Mouse (Mus musculus) skeletal muscle tissue, adult 2 months (tissue): ENCODE measurements around the gene Ndufv1.

Experiments
- DNase-seq: peaks from one replicate; pipeline ENCODE4 v3.0.0-alpha.2; 2012; ENCODE audit warnings: low read depth, low spot score

Ndufv1 gene

DNA sequence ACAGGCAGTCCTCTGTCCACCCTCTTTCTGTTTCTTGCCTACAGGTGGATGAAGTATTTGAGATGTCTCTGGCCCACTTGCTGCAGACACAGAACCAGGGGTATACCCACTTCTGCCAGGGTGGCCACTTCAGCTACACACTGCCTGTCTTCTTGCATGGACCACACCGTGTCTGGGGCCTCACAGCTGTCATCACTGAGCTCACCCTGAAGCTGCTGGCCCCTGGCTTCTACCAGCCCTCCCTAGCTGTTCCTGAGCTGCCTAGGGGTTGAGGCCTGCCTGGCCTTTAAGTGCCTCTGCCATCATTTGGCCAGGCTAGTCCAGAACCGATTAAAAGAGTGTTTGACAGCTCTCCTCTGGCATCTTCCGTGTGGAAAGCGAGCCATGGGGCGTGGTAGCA lies 10.9 kb downstream of the Ndufv1 start:
- no peak for DNase-seq

DNA sequence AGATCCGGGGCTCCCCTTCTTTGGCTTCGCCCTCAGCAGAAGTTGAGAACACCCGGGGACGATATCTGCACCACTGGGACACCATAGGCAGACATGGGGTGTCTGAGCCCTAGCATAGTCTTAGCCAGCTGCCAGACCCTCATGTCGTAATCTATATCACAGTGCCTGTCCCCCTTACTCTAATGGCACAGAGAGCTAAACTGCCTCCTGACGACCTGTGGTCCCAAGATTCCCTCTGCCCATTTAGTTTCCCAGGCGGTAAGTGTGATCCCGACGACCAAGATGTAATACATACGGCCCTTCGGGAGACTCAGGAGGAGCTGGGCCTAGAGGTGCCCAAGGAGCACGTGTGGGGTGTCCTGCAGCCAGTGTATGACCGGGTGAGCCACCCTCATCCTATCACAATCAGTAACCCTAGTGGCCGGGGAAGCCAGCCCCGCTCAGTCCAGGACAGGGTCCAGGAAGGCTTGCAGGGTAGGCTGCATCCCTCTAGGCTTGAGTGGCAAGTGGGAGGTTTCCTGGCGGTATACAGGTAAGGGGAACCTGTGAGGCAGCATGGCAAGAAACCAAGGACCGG lies 11.6 kb downstream of the Ndufv1 start:
- no peak for DNase-seq

DNA sequence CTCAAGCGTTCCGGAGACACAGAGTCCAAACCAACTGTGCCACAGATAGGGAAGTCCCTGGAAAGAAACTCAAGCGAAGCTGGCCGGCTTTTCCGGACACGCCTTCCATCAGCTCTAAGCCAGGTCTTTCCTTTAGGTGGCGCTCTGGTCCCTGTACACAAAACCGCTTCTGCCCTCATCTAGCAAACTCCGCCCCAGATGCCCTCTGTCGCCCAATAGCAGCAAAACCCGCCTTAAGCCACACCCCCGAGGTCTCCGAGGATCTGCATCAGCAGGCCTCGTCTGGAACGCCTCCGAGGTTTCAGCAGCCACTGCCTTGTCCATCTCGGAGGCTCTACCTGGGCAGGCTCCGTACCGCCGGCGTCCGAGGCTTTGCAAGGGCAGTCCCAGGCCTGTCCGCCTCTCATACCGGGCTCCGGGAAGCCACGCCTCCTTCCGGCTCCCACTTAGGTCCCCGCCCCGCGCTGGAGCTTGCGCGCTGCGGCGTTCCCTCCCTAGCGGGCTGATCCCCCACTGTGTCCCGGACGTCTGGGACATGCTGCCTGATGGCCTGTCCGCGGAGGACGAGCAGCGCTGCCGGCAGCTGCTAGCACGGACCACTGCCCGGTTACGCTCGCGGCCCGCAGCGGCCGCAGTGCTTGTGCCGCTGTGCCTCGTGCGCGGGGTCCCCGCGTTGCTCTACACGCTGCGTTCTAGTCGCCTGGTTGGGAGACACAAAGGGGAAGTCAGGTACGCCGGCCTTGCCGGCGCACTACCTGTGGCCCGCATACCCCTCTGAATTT lies 12.3 kb downstream of the Ndufv1 start, which contains the start of the genes Nudt8 and Gm49405:
TSS of gene Nudt8 (plus strand) at position 462 of the 782 bp plus-strand sequence.
TSS of gene Gm49405 (plus strand) at position 508 of the 782 bp plus-strand sequence.
- DNase-seq, result peak; percentile 95

DNA sequence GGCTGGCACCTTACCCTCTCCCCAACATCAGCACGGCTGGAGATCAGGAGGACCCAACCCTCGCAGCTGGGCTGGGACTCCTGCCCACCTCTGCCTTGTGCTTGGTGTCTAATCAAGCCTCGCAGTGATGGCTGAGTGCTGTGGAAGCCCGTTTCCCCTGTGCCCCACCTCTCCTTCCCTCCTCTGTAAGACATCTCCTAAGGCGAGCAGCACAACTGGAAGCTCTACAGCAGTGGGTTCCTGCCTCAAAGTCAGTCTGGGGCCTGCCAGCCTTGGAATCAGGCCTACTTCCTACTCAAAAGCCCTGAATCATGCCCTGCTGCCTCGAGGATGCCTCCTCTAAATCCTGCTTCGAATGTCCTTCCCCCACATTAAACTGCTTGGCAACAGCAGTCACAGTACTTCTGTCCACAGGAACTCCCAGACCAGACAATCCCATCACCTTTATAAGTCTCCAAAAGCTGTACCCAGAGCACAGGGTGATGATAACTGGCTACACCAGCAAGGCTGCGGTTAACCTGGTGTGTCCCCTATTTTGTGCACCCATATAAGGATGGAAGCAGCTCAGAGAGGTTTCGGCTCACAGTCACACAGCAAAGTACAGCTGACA lies 13.4 kb downstream of the Ndufv1 start:
- DNase-seq, result no peak

DNA sequence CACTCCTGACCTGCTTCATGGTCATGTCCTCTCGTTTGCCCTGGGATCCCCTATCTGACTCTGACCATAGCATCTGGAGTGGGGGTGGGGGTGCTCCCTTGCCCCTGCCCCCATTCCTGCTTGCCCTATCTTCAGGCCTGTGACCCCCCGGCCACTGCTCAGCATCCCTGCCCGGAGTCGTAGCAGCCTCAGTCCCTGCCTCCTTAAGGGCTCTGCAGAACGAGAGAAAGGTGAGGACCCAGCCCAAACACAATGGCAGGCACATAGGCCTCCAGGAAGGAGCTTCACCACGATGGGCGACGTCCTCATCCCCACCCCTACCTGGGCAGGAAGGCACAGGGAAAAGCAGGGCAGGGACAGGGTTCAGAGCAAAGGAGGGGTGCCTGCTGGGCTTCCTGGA lies 14.3 kb downstream of the Ndufv1 start:
- DNase-seq, result no peak

DNA sequence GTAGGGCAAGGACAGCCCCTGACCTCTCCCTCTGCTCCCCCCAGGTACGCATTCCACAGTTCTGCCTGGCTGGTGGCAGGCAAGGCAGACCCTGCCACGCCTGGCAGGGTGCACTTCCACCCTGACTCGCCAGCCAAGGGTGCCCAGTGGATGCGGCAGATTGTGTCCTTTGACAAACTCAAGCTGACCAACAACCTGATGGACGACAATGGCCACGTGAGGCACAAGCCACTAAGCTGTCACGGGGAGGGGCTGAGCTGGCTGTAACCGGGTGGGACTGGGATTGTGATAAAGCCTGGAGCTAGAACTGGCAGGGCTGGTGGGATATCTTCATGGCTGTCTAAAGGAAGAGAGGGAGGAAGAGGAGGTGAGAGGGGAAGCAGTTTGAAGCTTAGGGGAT lies 15.4 kb downstream of the Ndufv1 start:
- no peak for DNase-seq

DNA sequence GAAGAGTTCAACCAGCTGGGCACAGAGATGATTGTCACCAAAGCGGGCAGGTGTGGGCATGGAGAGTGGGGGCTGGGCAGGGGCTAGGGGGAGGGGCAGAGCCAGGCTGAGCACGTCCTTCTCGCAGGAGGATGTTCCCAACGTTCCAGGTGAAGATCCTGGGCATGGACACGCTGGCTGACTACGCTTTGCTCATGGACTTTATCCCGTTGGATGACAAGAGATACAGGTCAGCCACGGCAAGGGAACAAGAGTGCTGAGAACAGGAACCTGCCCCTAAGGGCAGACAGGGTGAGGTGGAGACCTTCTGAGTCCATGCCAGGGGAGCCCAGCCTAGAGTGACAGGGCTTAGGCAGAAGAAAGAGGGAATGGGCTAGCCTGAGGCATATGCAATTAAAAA lies 15.9 kb downstream of the Ndufv1 start:
- DNase-seq, result no peak

DNA sequence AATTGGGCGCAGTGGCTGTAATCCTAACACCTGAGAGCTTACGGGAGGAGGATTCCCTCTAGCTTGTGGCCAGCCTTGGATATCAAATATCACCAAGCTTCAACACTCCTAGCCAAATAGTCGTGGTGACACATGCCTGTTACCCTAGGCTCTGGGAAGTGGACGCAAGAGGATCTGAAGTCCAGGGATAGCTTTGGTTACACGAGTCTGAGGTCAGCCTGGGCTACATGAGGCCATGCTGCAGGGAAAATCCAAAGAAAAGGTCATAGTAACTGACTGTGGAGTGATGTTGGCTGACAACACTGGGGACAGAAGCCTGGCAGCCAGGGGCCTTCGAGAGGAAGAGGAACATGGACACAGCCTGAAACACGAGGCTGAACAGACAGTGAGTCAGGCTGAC lies 16.5 kb downstream of the Ndufv1 start:
- DNase-seq, result peak; percentile 67

DNA sequence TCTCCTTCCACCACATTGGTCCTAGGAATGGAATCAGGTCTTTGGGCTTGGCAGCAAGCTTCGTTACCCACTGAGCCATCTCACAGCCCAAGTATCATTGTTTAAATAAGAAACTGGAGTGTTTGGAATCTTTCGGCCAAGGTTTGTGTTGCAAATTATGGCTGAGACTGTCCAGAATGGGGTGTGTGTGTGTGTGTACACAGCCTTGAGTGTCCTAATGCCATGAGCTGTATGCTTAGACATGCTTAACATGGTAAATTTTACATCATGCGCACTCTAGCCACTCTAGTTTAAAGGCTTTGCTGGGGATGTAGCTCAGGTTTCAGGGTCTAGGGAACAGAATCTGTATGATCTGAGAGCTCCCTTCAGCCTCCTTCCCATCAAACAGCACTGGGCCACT lies 17.1 kb downstream of the Ndufv1 start:
- DNase-seq, result no peak

DNA sequence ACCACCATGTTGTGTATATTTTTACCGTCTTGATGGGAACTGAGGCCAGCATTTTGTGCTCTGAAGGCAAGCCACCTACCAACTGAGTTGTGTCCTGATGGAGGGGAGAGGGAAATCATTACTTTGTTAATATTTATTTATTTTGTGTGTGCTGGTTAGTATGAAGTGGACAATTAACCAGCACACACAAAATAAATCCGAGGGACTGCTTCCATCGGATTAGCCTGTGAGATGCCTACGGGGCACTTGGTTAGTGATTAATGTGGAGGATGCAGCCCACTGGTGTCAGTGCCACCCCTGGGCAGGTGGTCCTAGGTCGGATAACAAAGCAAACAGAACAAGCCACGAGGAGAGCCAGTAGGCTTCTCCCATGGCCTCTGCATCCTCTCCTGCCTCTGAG lies 17.7 kb downstream of the Ndufv1 start:
- DNase-seq, result no peak

- no peak for DNase-seq
These were observed 20.2 kb downstream of the Ndufv1 start, which contains the start of gene Tbx10 for GRCm38 (mm10) chr19:3992416-3992815. Tbx10 (plus strand) TSS chr19:3992752.

DNA sequence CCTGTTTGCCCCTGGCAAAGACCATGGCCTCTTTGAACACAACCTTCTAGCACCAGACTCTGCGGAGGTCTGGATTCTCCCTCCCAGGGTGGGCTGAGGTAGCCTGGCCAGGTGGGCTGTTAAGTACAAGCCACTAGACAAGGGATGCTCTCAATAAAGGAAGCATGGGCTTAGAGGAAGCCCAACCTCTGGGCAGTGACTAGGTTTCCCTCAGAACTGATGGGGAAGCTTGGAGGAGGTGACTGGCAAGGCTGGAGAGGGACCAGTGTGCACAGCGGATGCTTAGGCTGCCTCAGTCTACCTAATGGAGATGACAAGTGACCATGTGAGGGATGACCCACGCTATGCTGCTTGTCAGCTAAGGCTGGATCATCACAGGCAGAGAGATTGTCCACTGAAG lies 20.6 kb downstream of the Ndufv1 start:
- DNase-seq, result no peak

GRCm38 (mm10) chr19:3991562-3991961 lies 21.0 kb downstream of the Ndufv1 start:
- DNase-seq, result no peak

GRCm38 (mm10) chr19:3990804-3991203 lies 21.8 kb downstream of the Ndufv1 start:
- no peak for DNase-seq

DNA sequence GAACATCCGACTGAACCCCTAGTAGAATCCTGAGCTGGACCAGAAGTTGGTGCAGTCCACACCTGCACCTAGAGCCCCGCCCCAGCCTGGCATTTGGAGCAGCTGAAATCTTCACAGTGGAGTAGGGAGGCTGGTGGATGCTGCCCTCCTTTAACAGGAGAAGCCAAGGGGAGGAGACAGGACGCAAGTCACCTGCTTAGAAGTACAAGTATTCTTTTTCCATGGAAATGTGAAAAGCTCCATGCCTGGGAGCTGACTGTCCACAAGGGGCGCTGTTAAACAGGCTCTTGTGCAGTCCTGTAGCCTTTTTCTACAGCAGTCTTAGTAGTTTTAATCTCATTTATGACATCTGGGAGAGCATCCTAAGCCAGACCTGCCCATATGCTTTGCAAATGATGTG lies 23.9 kb downstream of the Ndufv1 start:
- no peak for DNase-seq

GRCm38 (mm10) chr19:3988066-3988465 lies 24.5 kb downstream of the Ndufv1 start:
- no peak for DNase-seq

DNA sequence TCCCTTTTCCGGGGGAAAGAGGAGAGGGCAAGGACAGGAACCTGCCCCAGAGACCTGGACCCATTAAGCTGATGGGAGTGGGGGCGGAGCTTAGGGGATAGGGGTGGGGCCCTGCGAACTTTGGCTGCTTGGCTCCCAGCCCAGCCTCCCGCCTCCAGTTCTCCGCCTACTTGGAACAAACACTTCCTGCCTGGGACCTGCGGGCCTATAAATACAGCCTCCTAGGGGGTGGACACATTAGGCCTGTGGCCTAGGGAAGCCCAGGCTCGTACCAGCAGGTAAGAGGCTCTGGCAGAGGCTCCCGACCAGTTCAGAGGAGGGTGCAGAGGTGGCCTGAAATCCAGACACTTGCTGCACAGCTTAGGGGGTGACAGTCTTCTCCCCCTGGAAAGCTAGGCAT lies 26.3 kb downstream of the Ndufv1 start, which contains the start of gene Acy3:
TSS of gene Acy3 (plus strand) at position 237 of the 400 bp plus-strand sequence.
- DNase-seq, result peak; percentile 82

GRCm38 (mm10) chr19:3985261-3985681 lies 27.3 kb downstream of the Ndufv1 start:
- DNase-seq, result no peak

GRCm38 (mm10) chr19:3983527-3984200 lies 28.9 kb downstream of the Ndufv1 start:
- no peak for DNase-seq

- no peak for DNase-seq
These were observed 31.7 kb downstream of the Ndufv1 start for GRCm38 (mm10) chr19:3980917-3981316.

GRCm38 (mm10) chr19:3980309-3980708 lies 32.3 kb downstream of the Ndufv1 start:
- DNase-seq, result peak; percentile 71

GRCm38 (mm10) chr19:3975866-3976265 lies 36.7 kb downstream of the Ndufv1 start:
- no peak for DNase-seq
